Mouse (Mus musculus): Measurements from ENCODE around the gene Glb1l. TPM values are rescaled to one million over a fixed set of nuclear protein-coding genes. Genes with fewer than 3 reads are reported as not detected.

Gene Glb1l
- polyA plus RNA-seq, 1 experiment from 2014 or later: 20.0 TPM

DNA sequence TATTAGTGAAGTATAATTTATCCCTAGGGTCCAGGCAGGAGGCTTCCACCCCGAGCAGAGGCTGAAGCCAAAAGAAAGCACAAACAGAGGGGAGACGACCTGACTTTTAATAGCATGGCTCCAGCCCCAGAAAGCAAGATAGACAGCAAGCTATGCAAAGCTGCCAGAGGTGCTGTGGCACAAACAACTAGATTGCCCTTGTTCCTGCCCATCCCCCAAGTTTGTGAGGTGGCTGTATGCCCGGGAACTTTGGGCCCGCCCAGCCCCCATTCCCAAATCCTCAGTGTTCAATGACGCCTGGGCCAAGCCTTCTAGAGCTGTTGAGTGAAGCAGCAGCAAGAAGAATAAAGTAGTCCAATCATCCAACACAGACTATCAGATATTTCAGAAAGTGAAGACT, 4.3 kb upstream of the Glb1l start:
- ATAC-seq (replicated peaks): no peak

DNA sequence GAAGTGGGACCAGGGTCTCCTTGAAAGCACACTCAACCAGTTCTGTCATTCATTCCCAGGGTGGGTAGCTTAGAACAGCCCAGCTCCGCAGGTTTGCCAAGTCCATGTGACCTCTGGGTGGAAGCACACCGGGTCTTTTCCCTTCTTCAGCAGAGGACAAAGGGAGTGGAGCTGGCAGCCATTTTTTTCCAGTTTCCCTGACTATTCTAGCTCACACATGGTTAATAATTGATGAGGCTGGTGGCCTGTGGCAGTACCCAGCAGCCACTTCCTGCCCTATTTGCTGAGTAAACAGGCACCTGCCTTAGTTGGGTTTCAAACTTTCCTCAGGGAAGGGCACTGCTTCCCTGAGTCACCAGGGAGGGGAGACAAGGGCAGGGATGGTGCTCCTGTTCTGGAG, 3.8 kb upstream of the Glb1l start:
- no peaks in the 10 kb centered on the region for H3K9me3 ChIP-seq
- no peak for ATAC-seq (replicated peaks)
- WGBS: 84% methylated on average over 2 of the region's 2 CpGs
- H3K4me1 ChIP-seq: peaks cover 44% of the 10 kb centered on the region
- no peak overlapping the region for H3K9ac ChIP-seq (replicated peaks)
- H3K36me3 ChIP-seq: peaks cover 31% of the 10 kb centered on the region
- H3K27ac ChIP-seq (replicated peaks): no peak overlapping the region
- no peak overlapping the region for H3K4me3 ChIP-seq
- peaks cover 23% of the 10 kb centered on the region; the same call in 1 of the 2 replicates for H3K27me3 ChIP-seq
- no peak overlapping the region for H3K4me2 ChIP-seq (replicated peaks)

More for the DNA sequence above, 4.3 kb upstream of the Glb1l start:
- Histone ChIP-seq H3K36me3 (peaks cover 31% of the 10 kb centered on the region), H3K27ac (replicated peaks) (no peak overlapping the region), H3K9ac (replicated peaks) (no peak overlapping the region), H3K4me3 (no peak overlapping the region), H3K4me1 (peaks cover 44% of the 10 kb centered on the region), H3K4me2 (replicated peaks) (no peak overlapping the region), H3K9me3 (no peaks in the 10 kb centered on the region), H3K27me3 (peaks cover 27% of the 10 kb centered on the region)
- 70% methylated on average over 5 of the region's 5 CpGs for WGBS

DNA sequence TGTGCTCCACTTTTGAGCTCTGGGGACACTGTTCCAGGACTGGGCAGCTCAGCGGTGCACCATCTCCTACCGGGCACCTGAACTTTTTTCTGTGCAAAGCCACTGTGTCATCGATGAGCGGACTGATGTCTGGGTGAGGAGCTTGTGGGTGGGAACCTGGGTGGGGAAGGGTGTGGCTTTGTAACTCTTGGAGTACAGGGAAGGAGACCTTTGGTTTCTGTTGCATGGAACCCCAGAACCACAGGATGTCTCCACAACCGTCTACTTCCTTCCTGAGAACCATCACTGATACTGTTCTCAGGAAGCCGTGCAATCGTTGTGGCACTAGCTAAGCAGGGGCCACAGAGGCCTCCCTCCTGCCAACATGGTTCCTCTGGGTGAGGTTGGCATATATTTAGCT, 2.5 kb upstream of the Glb1l start:
- Histone ChIP-seq H3K4me2 (replicated peaks) (no peak overlapping the region), H3K27me3 (peaks cover 14% of the 10 kb centered on the region; the same call in 1 of the 2 replicates), H3K9me3 (no peaks in the 10 kb centered on the region), H3K4me1 (peaks cover 43% of the 10 kb centered on the region), H3K27ac (replicated peaks) (no peak overlapping the region), H3K4me3 (no peak overlapping the region), H3K36me3 (peaks cover 31% of the 10 kb centered on the region), H3K9ac (replicated peaks) (no peak overlapping the region)
- WGBS: 94% methylated on average over 7 of the region's 7 CpGs
- ATAC-seq (replicated peaks): no peak

DNA sequence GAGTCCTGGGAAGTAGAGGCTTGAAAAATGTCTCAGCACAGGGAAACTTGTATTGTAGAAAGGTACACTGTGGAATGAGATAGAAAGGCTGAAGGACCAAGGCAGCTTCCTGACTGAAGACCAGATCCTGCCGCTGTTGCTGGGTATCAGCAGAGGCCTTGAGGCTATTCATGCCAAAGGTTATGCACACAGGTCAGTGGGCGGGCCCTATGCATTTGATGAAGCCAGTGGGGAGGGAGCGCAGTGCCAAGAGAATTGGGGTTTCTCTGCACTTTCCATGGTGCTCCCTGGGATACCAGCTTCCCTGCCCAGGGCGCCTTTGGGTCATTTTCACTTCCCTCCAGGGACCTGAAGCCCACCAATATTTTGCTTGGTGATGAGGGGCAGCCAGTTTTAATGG, 1.9 kb upstream of the Glb1l start:
- H3K9me3 ChIP-seq: no peaks in the 10 kb centered on the region
- no peak overlapping the region for H3K4me2 ChIP-seq (replicated peaks)
- no peak overlapping the region for H3K9ac ChIP-seq (replicated peaks)
- 93% methylated on average over 4 of the region's 4 CpGs for WGBS
- H3K4me1 ChIP-seq: peaks cover 38% of the 10 kb centered on the region
- no peak overlapping the region for H3K4me3 ChIP-seq
- H3K36me3 ChIP-seq: peaks cover 31% of the 10 kb centered on the region
- H3K27ac ChIP-seq (replicated peaks): no peak overlapping the region
- H3K27me3 ChIP-seq: 0 out of 2 replicates have a peak, but pooled peaks cover 10% of the 10 kb centered on the region
- no peak for ATAC-seq (replicated peaks)

DNA sequence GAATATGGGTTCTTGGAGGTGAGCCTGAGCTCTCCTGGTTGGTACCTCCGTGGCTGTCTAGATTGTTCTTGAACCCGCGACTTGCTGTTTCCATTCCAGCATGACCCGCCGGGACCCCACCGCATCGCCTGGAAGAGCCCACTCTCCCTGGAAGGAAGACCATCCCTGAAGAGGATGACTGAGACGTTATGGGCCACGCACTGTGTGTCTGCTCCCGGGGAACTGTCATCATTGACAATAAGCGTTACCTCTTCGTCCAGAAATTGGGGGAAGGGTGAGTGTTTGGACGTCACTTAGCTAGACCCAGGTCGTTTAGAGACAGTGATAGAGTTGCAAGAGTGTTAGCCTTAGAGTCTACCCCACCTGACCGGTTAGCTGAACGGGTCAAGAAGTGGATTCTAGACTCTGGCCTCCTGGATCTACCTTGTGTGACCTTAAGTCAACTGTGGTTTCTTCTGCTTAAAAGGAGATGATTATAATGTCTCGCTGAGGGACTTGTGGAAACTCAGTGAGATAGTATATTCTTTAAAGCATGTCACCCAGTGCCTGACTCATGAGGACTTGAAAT, 612 bp upstream of the Glb1l start:
- 0 out of 2 replicates have a peak, but pooled peaks cover under 1% of the 10 kb centered on the region for H3K27me3 ChIP-seq
- H3K9me3 ChIP-seq: no peaks in the 10 kb centered on the region
- H3K4me1 ChIP-seq: peaks cover 38% of the 10 kb centered on the region
- H3K9ac ChIP-seq (replicated peaks): peak overlapping the region; percentile 89
- peak; percentile 19 for ATAC-seq (replicated peaks)
- H3K27ac ChIP-seq (replicated peaks): no peak overlapping the region
- WGBS: 14% methylated on average over 17 of the region's 17 CpGs
- peaks cover 31% of the 10 kb centered on the region for H3K36me3 ChIP-seq
- peak overlapping the region; percentile 86 for H3K4me3 ChIP-seq
- peak overlapping the region; percentile 89 for H3K4me2 ChIP-seq (replicated peaks)

DNA sequence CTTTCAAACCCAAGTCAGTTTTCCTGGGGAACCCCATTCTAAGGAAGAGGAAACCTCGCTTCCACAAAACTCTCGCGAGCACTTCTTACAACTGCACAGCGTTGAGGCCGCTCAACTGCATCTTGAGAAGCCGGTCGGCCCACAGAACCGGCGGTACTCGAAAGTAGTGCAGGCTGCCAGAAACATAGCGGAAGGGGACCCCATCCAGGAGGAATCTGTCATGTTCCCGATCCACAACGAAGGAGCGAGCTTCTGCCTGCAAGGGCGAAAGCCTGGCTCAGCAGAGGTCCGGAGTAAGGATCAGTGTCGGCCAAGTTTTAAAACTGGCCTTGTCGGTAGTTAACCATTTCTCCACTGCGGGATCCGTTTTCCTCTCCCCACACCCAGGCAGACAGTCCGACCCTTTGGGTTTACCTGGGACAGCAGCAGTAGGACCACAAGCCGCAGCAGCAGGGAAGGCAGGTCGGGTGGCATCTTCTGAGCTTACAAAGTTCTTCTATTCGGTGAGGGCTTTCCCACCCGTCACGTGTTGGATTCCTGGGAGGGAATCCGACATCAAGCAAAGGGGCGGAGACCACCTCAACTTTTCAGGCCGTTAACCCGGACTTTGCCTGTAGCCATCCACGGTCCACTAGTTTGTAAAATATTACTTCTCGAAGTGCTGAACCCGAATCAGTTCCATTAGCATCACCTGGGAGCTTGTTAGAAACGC, 1.5 kb downstream of the Glb1l start:
- Histone ChIP-seq H3K27ac (replicated peaks) (no peak overlapping the region), H3K4me3 (peak overlapping the region; percentile 86), H3K9me3 (no peaks in the 10 kb centered on the region), H3K4me2 (replicated peaks) (peak overlapping the region; percentile 89), H3K27me3 (no peaks in the 10 kb centered on the region), H3K9ac (replicated peaks) (peak overlapping the region; percentile 39), H3K4me1 (peaks cover 38% of the 10 kb centered on the region), H3K36me3 (peaks cover 18% of the 10 kb centered on the region)
- ATAC-seq (replicated peaks): no peak
- WGBS: 11% methylated on average over 34 of the region's 34 CpGs

DNA sequence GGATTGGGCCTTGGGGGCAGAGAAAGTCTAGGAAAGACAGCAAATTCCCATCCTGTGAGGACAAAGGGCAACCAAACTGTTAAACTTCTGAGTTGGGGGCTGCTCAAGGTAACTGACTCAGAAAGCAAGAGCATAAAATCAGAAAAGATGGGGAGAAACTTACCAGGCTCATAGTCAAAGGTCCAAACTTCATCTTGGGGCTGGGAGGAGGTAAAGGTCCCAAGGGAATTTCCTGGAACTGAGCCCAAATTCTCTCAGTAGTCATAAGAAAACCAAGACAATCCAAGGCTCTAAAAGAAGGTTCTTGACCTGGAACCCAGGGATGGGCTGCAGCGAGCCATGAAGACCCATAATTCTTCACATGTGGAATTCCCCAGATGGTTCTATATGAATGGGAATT, 9.4 kb downstream of the Glb1l start:
- Histone ChIP-seq H3K27me3 (no peaks in the 10 kb centered on the region), H3K36me3 (peaks cover 38% of the 10 kb centered on the region), H3K4me3 (no peak overlapping the region), H3K9me3 (no peaks in the 10 kb centered on the region), H3K4me1 (no peaks in the 10 kb centered on the region), H3K9ac (replicated peaks) (no peak overlapping the region), H3K27ac (replicated peaks) (no peak overlapping the region), H3K4me2 (replicated peaks) (no peak overlapping the region)
- WGBS: 96% methylated on average over 1 of the region's 1 CpGs
- no peak for ATAC-seq (replicated peaks)

DNA sequence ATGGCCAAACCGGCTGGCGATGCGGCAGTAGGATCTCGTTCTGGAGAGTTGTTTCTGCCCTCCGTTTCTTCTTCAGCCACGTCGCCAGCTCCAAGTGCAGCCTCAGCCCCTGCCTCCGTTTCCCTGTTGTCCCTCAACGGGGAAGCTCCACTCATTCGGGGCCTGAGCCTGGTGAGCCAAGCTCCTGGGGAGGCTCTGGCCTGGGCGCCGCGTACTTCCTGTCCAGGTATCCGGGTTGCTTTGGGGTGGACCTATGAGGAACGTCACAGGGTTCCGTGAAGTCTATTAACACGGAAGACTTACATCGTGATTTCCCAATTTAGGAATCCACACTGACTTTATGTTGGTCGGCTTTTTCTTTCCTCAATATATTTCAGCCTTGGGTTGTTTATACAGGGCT, 18.2 kb downstream of the Glb1l start:
- Histone ChIP-seq H3K27ac (replicated peaks) (peak overlapping the region; percentile 94), H3K4me3 (peak overlapping the region; percentile 79), H3K9ac (replicated peaks) (peak overlapping the region; percentile 90), H3K36me3 (peaks cover 36% of the 10 kb centered on the region), H3K9me3 (no peaks in the 10 kb centered on the region), H3K4me2 (replicated peaks) (peak overlapping the region; percentile 94), H3K4me1 (peaks cover 24% of the 10 kb centered on the region), H3K27me3 (no peaks in the 10 kb centered on the region)
- ATAC-seq (replicated peaks): peak; percentile 21; the same call in 1 of the 2 replicates
- WGBS: under 1% methylated on average over 19 of the region's 19 CpGs

DNA sequence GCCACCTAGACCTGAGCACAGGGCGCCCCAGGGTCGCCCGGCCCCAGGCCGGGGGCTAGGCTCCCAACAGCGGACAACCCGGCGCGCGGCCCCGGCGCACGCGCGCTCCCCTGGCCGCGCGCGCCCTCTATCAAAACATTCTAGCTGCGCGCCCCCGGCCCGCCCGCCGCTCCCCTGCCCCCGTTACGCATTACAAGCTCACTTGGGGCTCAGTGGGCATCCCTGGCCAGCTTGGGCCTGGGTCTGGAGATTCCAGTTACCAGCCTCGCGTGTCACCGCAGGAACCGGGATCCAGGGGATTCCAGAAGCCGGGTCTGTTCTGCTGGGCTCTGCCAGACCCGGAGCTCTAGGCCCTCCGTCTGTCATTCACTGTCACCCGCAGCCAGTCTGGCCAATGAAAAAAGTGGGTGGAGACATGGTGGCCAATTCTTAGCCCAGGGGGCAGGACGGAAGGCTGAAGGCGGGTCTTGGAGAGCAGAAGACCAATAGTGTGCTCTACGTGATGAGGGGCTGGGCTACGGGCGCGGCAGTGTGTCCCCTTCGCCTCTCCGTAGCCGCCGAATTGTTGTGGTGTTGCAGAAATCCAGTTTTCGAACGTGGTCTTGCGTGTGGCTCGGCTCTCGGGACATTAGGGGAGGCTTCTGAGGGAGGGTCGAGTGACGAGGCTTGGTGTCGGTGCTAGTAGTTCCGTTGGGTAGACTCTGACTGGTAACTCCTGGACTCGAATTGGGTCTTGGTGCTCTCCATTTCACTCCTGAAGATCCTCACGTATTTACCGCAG, 18.8 kb downstream of the Glb1l start, which contains the start of the genes Ankzf1 and Atg9a:
TSS of gene Ankzf1 (plus strand) at position 530 of the 781 bp plus-strand sequence.
TSS of gene Atg9a (minus strand) at position 575 of the 781 bp plus-strand sequence.
- peak within 1 kb of the TSS; percentile 94 for H3K4me2 ChIP-seq (replicated peaks)
- H3K9ac ChIP-seq (replicated peaks): peak within 1 kb of the TSS; percentile 90
- H3K4me1 ChIP-seq: peaks cover 24% of the 10 kb centered on the region
- under 1% methylated on average over 54 of the region's 56 CpGs for WGBS
- H3K4me3 ChIP-seq: peak within 1 kb of the TSS; percentile 79
- H3K27ac ChIP-seq (replicated peaks): peak within 1 kb of the TSS; percentile 94
- no peaks in the 10 kb centered on the region for H3K27me3 ChIP-seq
- H3K36me3 ChIP-seq: peaks cover 38% of the 10 kb centered on the region
- no peaks in the 10 kb centered on the region for H3K9me3 ChIP-seq
- ATAC-seq (replicated peaks): peak; percentile 100

DNA sequence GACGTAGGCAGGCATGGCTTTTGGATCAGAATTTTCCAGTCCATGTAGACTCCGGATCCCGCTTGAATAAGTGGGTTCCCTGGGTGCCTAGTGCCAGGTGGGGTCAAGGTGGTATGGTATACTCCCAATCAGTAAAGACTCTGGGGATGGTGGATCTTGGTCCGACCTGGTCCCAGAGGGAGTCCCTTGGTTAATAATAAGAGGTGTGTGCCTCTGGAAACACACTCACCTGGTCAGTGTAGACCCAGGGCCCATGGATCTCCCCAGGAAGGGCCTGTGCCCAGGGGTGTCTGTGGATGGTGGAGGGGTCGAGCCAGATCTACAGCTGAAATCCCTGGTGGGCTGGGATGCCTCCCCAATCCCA, 19.4 kb downstream of the Glb1l start:
- peak overlapping the region; percentile 94 for H3K4me2 ChIP-seq (replicated peaks)
- peaks cover 37% of the 10 kb centered on the region for H3K36me3 ChIP-seq
- ATAC-seq (replicated peaks): no peak
- H3K9me3 ChIP-seq: no peaks in the 10 kb centered on the region
- H3K4me1 ChIP-seq: peaks cover 24% of the 10 kb centered on the region
- H3K27ac ChIP-seq (replicated peaks): peak overlapping the region; percentile 94
- peak overlapping the region; percentile 90 for H3K9ac ChIP-seq (replicated peaks)
- peak overlapping the region; percentile 79 for H3K4me3 ChIP-seq
- 40% methylated on average over 5 of the region's 5 CpGs for WGBS
- H3K27me3 ChIP-seq: no peaks in the 10 kb centered on the region

DNA sequence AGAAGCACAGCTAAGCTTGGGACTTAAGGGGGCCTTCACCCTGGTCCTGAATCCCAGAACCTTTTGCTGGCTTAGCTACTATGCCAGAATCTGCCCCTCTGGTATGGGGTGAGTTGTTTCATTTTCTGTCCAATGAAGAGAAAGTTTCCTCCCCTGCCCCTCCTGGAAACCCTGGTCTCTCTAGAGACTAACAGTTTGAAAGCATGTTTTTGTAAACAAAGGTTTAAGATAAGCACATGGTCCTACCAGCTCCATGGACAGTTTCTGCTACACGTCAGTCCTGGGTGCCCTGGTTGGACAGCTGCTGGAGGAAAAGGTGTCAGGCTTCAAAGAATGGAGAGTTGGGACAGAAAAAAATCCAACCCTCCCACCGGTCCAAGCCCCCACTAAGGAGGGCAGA, 20.0 kb downstream of the Glb1l start:
- Histone ChIP-seq H3K27ac (replicated peaks) (no peak overlapping the region), H3K4me3 (peak overlapping the region; percentile 79; the same call in 1 of the 2 replicates), H3K9me3 (no peaks in the 10 kb centered on the region), H3K9ac (replicated peaks) (no peak overlapping the region), H3K27me3 (no peaks in the 10 kb centered on the region), H3K36me3 (peaks cover 37% of the 10 kb centered on the region), H3K4me1 (peaks cover 24% of the 10 kb centered on the region), H3K4me2 (replicated peaks) (peak overlapping the region; percentile 94)
- 79% methylated on average over 2 of the region's 2 CpGs for WGBS
- ATAC-seq (replicated peaks): no peak

DNA sequence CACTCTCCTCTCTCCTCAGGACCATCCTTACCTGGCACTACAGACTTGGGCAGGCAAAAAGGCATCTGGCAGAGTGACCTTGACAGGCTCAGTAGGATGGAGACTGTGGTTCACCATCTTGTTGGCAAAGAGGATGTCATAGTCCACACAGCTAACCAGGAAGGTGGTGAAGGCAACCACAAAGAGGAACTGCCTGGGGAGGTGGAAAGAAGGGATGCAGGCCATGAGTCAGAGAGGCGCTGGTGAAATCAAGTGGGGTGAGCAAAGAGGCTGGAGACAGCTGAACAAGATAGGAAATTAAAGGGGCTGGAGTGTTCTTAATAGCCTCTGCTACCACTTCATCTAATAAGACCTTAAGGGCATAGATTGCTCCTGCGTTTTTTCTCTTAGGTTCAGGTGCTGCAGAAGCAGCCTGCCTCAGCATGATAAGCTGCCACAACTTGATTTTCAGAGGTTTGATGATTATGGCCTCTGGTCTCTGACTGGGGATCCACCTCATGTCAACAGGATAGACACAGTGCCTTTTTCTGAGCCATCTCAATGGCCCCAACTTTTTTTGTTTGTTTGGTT, 22.6 kb downstream of the Glb1l start:
- Histone ChIP-seq H3K9ac (replicated peaks) (no peak overlapping the region), H3K9me3 (no peaks in the 10 kb centered on the region), H3K27me3 (no peaks in the 10 kb centered on the region), H3K4me1 (peaks cover 20% of the 10 kb centered on the region), H3K27ac (replicated peaks) (no peak overlapping the region), H3K36me3 (peaks cover 55% of the 10 kb centered on the region), H3K4me2 (replicated peaks) (no peak overlapping the region), H3K4me3 (no peak overlapping the region)
- 85% methylated on average over 2 of the region's 2 CpGs for WGBS
- ATAC-seq (replicated peaks): no peak

All from forebrain, embryonic 15.5 days (tissue).